Mouse (Mus musculus): ENCODE measurements around the gene Kcne4. TPM values are rescaled to one million over a fixed set of nuclear protein-coding genes. Genes with fewer than 3 reads are reported as not detected.
A peak's percentile ranks its signal among the peaks of the same experiment; 100 is the strongest.
"Not testable (repeated sequence)": the region's sequence is repeated elsewhere in the genome, so short reads cannot be mapped to it uniquely, and the experiment has no call there.

The Kcne4 gene
- polyA plus RNA-seq (2012; rRNA removed) = 0.20 and 0.29 TPM in 2 replicates

DNA sequence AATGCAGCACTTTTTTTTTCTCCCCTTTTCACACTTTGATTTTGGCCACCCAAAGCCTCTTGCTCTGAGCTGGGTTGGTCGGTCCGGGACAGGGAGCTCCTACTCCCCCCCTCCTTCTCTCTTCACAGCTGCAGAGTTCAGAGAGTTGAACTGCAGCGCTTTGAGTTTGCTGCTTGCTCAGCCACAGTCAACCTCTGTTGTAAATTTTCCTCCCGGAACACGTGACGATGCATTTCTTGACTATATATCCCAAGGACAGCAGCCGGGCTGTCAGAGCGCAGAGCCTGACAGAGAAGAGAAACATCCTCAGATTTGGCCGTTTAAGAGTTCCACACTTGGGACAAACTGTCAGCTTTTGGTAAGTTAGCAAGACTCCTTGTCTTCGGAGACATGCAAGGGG, at the start of gene Kcne4:
TSS of gene Kcne4 (plus strand) at position 120 of the 400 bp plus-strand sequence.
- H3K27ac ChIP-seq (ENCODE audit: insufficient read depth, low read depth, low read length) = 0 out of 2 replicates have a peak within 1 kb of the TSS, but pooled peaks have one; percentile 21
- H3K4me3 ChIP-seq (ENCODE audit: low read depth, low read length) = peak within 1 kb of the TSS; percentile 43
- TF ChIP-seq POLR2A (IDR thresholded peaks at IDR 0.05; ENCODE audit: low read depth, low read length) (no peak), CTCF (IDR thresholded peaks at IDR 0.05; ENCODE audit: extremely low read depth, insufficient read length, insufficient replicate concordance, low read depth, low read length) (no peak)
- 56% methylated on average over 10 of the region's 10 CpGs for WGBS
- peaks cover 5% of the 10 kb centered on the region; the same call in 1 of the 2 replicates for H3K4me1 ChIP-seq (ENCODE audit: control insufficient read depth, insufficient read depth, insufficient read length, low read length)
- H3K27me3 ChIP-seq (ENCODE audit: control insufficient read depth, insufficient read depth, low read length) = no peaks in the 10 kb centered on the region
- no peaks in the 10 kb centered on the region for H3K36me3 ChIP-seq (ENCODE audit: control insufficient read depth, insufficient read depth, low read length)

DNA sequence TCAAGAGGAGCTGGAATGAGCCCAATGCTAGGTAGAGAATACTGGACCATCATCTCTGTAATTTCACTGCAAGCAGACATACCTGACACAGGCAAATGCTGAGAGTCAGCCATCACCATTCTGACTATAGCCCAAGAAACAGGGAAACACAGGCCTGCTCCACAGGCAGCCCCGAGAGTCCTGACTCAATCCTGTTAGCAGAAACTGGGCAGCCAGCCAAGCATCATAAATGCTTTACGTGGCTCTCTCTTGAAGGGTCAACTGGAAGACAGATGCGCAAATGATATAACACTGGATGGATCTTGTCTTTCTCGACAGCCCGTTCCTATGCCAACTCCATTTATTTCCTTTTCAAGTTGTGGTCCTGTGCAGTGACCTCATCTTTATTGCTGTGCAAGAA, 34.7 kb upstream of the Kcne4 start:
- no peak for TF ChIP-seq CTCF (IDR thresholded peaks at IDR 0.05; ENCODE audit: extremely low read depth, insufficient read length, insufficient replicate concordance, low read depth, low read length)
- TF ChIP-seq POLR2A (IDR thresholded peaks at IDR 0.05; ENCODE audit: low read depth, low read length) = no peak
- no peak overlapping the region for H3K4me3 ChIP-seq (ENCODE audit: low read depth, low read length)
- 18% methylated on average over 5 of the region's 5 CpGs for WGBS
- H3K27me3 ChIP-seq (ENCODE audit: control insufficient read depth, insufficient read depth, low read length) = no peaks in the 10 kb centered on the region
- H3K4me1 ChIP-seq (ENCODE audit: control insufficient read depth, insufficient read depth, insufficient read length, low read length) = no peaks in the 10 kb centered on the region
- no peaks in the 10 kb centered on the region for H3K36me3 ChIP-seq (ENCODE audit: control insufficient read depth, insufficient read depth, low read length)
- no peak overlapping the region for H3K27ac ChIP-seq (ENCODE audit: insufficient read depth, low read depth, low read length)

DNA sequence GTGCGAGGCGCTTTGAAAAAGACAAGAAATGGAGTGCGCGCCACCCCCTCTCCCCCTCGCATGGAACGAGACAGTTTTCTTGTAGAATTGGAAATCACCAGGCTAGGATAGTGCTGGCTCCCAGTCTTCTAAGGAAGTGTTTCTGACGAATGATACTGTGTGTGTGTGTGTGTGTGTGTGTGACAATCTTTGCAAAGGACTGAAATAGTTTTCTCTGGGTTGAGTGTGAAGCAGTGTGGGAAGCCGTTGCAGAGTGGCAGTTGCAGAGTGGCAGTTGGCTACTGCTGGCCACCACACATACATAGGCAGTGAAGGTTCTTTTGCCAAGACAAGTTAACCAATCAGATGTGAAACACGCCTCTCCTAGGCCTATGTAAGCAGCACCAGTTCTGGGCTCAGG, 31.6 kb upstream of the Kcne4 start:
- not testable (repeated sequence) for H3K36me3 ChIP-seq (ENCODE audit: control insufficient read depth, insufficient read depth, low read length); H3K27ac ChIP-seq (ENCODE audit: insufficient read depth, low read depth, low read length); H3K4me1 ChIP-seq (ENCODE audit: control insufficient read depth, insufficient read depth, insufficient read length, low read length); H3K4me3 ChIP-seq (ENCODE audit: low read depth, low read length); H3K27me3 ChIP-seq (ENCODE audit: control insufficient read depth, insufficient read depth, low read length)
- 91% methylated on average over 9 of the region's 9 CpGs for WGBS

DNA sequence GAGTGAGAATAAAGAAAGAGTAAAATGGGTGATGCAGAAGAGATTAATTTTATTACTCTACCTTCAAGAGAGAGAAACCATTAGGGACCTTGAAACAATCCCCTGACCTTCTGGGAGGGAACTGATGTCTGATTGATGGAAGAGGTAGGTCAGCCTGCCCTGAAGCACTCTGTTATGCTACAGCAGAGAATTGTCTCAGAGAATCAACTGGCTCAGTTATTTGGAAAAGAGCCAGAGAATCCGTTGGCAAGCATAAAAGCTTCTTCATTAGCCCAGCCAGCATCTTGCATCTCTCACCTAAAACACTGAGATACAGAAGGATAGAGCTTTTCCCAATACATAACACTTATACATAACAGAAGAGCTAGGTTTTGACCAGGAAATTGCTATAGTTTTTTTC, 26.8 kb upstream of the Kcne4 start:
- Histone ChIP-seq H3K36me3 (ENCODE audit: control insufficient read depth, insufficient read depth, low read length) (no peaks in the 10 kb centered on the region), H3K27ac (ENCODE audit: insufficient read depth, low read depth, low read length) (no peak overlapping the region), H3K4me3 (ENCODE audit: low read depth, low read length) (no peak overlapping the region), H3K4me1 (ENCODE audit: control insufficient read depth, insufficient read depth, insufficient read length, low read length) (no peaks in the 10 kb centered on the region), H3K27me3 (ENCODE audit: control insufficient read depth, insufficient read depth, low read length) (no peaks in the 10 kb centered on the region)
- TF ChIP-seq CTCF (IDR thresholded peaks at IDR 0.05; ENCODE audit: extremely low read depth, insufficient read length, insufficient replicate concordance, low read depth, low read length) (no peak), POLR2A (IDR thresholded peaks at IDR 0.05; ENCODE audit: low read depth, low read length) (no peak)
- 19% methylated on average over 1 of the region's 1 CpGs for WGBS

DNA sequence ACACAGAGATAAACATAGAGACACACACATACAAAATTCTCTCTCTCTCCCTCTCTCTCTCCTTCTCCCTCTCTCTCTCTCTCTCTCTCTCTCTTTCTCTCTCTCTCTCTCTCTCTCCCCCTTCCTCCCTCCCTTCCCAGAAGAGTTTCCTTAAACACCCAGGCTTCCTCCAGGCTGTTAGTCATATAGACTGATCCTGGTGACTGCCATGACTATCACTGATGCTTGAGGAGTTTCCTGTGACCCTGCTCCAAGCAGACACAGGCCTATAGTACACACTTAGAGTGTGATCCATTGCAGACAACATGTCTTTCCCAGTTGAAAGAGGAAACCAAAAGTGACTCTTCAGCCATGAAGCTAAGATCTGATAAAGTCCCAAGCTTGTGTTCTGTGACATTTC, 9.1 kb upstream of the Kcne4 start:
- H3K4me3 ChIP-seq (ENCODE audit: low read depth, low read length) = no peak overlapping the region
- H3K36me3 ChIP-seq (ENCODE audit: control insufficient read depth, insufficient read depth, low read length) = no peaks in the 10 kb centered on the region
- no peaks in the 10 kb centered on the region for H3K4me1 ChIP-seq (ENCODE audit: control insufficient read depth, insufficient read depth, insufficient read length, low read length)
- TF ChIP-seq CTCF (IDR thresholded peaks at IDR 0.05; ENCODE audit: extremely low read depth, insufficient read length, insufficient replicate concordance, low read depth, low read length) = no peak
- no peak for TF ChIP-seq POLR2A (IDR thresholded peaks at IDR 0.05; ENCODE audit: low read depth, low read length)
- no peaks in the 10 kb centered on the region for H3K27me3 ChIP-seq (ENCODE audit: control insufficient read depth, insufficient read depth, low read length)
- no peak overlapping the region for H3K27ac ChIP-seq (ENCODE audit: insufficient read depth, low read depth, low read length)

DNA sequence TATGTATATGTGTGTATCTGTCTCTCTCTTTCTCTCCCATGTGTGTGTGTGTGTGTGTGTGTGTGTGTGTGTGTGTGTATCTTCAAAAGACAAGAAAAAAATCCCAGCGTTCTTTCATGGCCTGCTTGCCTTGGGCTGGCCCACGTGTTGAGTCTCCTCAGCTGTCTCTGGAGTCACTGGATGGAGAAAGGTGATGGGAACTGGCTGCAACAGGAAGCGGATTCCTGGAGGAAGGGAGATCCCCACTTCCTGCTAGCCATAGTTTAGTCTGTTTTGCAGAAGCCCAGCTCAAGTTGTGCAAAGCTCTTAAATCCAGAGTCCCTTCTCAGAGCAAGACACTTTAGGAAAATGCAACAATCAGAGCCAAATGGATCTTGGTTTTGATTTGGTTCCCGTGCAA, 6.7 kb upstream of the Kcne4 start:
- no peaks in the 10 kb centered on the region for H3K27me3 ChIP-seq (ENCODE audit: control insufficient read depth, insufficient read depth, low read length)
- H3K4me3 ChIP-seq (ENCODE audit: low read depth, low read length) = no peak overlapping the region
- H3K27ac ChIP-seq (ENCODE audit: insufficient read depth, low read depth, low read length) = no peak overlapping the region
- 67% methylated on average over 4 of the region's 4 CpGs for WGBS
- H3K36me3 ChIP-seq (ENCODE audit: control insufficient read depth, insufficient read depth, low read length) = no peaks in the 10 kb centered on the region
- H3K4me1 ChIP-seq (ENCODE audit: control insufficient read depth, insufficient read depth, insufficient read length, low read length) = no peaks in the 10 kb centered on the region
- TF ChIP-seq CTCF (IDR thresholded peaks at IDR 0.05; ENCODE audit: extremely low read depth, insufficient read length, insufficient replicate concordance, low read depth, low read length) (no peak), POLR2A (IDR thresholded peaks at IDR 0.05; ENCODE audit: low read depth, low read length) (no peak)

DNA sequence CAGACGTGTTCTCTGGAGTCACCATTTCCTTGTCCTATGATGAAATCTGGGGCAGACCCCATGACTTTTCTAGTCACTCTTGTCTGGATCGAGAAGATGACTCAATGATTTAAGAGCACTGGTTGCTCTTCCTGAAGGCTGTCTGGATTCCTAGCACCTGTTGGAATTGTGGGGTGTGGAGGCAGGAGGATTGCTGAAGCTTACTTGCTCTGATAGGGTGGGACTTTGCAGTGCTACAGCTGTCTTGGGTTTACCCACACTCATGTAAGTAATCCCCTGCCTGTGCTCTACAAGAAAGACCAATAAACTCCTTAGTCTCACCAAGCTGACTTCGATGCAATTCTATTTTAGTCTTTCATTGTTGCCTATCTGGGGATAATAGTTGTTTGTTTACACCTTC, 5.7 kb upstream of the Kcne4 start:
- Histone ChIP-seq H3K27ac (ENCODE audit: insufficient read depth, low read depth, low read length) (no peak overlapping the region), H3K36me3 (ENCODE audit: control insufficient read depth, insufficient read depth, low read length) (no peaks in the 10 kb centered on the region), H3K27me3 (ENCODE audit: control insufficient read depth, insufficient read depth, low read length) (no peaks in the 10 kb centered on the region), H3K4me1 (ENCODE audit: control insufficient read depth, insufficient read depth, insufficient read length, low read length) (no peaks in the 10 kb centered on the region), H3K4me3 (ENCODE audit: low read depth, low read length) (no peak overlapping the region)
- 73% methylated on average over 3 of the region's 3 CpGs for WGBS
- TF ChIP-seq POLR2A (IDR thresholded peaks at IDR 0.05; ENCODE audit: low read depth, low read length) = no peak
- no peak for TF ChIP-seq CTCF (IDR thresholded peaks at IDR 0.05; ENCODE audit: extremely low read depth, insufficient read length, insufficient replicate concordance, low read depth, low read length)

DNA sequence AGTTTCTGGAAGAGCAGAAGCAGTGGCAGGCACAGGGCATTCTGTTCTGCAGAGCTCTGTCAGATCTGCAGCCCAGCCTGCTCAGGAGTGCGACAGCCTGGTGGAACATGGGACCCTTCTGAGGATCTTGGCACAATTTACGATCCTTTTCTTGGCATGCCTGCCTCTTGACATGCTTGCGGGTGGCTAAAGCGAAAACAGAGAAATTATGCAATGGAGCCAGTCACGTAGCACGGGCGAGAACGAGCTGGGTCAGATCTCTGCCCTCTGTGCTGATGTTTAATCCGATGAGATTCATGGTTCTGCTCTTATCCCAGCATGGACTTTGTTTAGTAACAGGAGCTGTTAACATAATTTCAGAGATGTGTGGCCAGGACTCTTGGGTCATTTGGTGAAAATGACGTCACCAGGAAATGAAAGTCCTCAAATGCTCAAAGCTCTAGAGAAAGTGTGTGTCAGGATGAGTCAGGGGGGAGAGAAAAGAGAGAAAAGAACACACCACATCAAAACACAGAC, 4.5 kb upstream of the Kcne4 start:
- Histone ChIP-seq H3K27me3 (ENCODE audit: control insufficient read depth, insufficient read depth, low read length) (no peaks in the 10 kb centered on the region), H3K27ac (ENCODE audit: insufficient read depth, low read depth, low read length) (peak overlapping the region; percentile 6; the same call in 1 of the 2 replicates), H3K36me3 (ENCODE audit: control insufficient read depth, insufficient read depth, low read length) (no peaks in the 10 kb centered on the region), H3K4me3 (ENCODE audit: low read depth, low read length) (no peak overlapping the region), H3K4me1 (ENCODE audit: control insufficient read depth, insufficient read depth, insufficient read length, low read length) (no peaks in the 10 kb centered on the region)
- no peak for TF ChIP-seq CTCF (IDR thresholded peaks at IDR 0.05; ENCODE audit: extremely low read depth, insufficient read length, insufficient replicate concordance, low read depth, low read length)
- no peak for TF ChIP-seq POLR2A (IDR thresholded peaks at IDR 0.05; ENCODE audit: low read depth, low read length)
- 28% methylated on average over 10 of the region's 10 CpGs for WGBS
